Comparison of ENCODE assay signal across 26 mouse cellular contexts in the genomic region with DNA sequence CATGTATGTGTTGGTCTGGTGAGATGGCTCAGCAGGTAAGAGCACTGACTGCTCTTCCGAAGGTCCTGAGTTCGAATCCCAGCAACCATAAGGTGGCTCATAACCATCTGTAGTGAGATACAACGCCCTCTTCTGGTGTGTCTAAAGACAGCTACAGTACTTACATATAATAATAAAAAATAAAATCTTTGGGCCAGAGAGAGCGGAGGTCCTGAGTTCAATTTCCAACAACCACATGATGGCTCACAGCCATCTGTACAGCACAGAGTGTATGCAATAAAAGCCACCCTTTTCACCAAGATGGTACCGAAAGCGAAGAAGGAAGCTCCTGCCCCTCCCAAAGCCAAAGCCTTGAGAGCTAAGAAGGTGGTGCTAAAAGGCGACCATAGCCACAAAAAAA. TPM values are rescaled to one million over a fixed set of nuclear protein-coding genes. Genes with fewer than 3 reads are reported as not detected.
"Had no signal": no experiment of that assay in that cellular context is flagged by ENCODE, and none has a peak within 500 bp of the region (broad histone marks: within the 10 kb centered on the region; RNA-seq: fewer than 3 reads in every experiment).

Gm6096 (plus strand) TSS at position 301 of the 400 bp plus-strand sequence.

- H3K9me3 ChIP-seq: limb, embryonic 12.5 days; limb, embryonic 15.5 days; midbrain, embryonic 13.5 days had no signal

- H3K27me3 ChIP-seq: limb, embryonic 12.5 days; limb, embryonic 15.5 days; midbrain, embryonic 13.5 days had no signal

- H3K4me2 ChIP-seq: limb, embryonic 12.5 days; limb, embryonic 15.5 days; liver, embryonic 11.5 days; lung, embryonic 14.5 days; midbrain, embryonic 13.5 days had no signal

- H3K9ac ChIP-seq: limb, embryonic 12.5 days; limb, embryonic 15.5 days; liver, embryonic 14.5 days; liver, postnatal 0 days; lung, embryonic 14.5 days; midbrain, embryonic 13.5 days had no signal

- H3K4me3 ChIP-seq: limb, embryonic 12.5 days; limb, embryonic 15.5 days; midbrain, embryonic 13.5 days had no signal

- H3K27ac ChIP-seq: kidney, postnatal 0 days; limb, embryonic 12.5 days; limb, embryonic 15.5 days; liver, embryonic 14.5 days; macrophage had no signal

- H3K4me1 ChIP-seq: limb, embryonic 12.5 days; limb, embryonic 15.5 days; midbrain, embryonic 13.5 days had no signal

- DNase-seq: kidney, postnatal 25 days; left cerebral cortex, postnatal 4 days; liver, postnatal 0 days; lung, embryonic 14.5 days; thymus, adult 18-20 months; thymus, postnatal 36 days had no signal

- ATAC-seq: liver, postnatal 0 days; lung, postnatal 0 days; midbrain, embryonic 13.5 days had no signal

RNA-seq across cellular contexts. Expression of gene Gm6096, which starts in this region (rescaled TPM):
- total RNA-seq: layer of hippocampus, postnatal 14 days; left cerebral cortex, adult 8-10 months; left cerebral cortex, postnatal 14 days; left cerebral cortex, postnatal 4 days; megakaryocyte, adult 5-6 weeks; midbrain, postnatal 0 days had no signal
- polyA plus RNA-seq: large intestine, adult 2 months; limb, embryonic 15.5 days; liver, embryonic 11.5 days; liver, postnatal 0 days; lung, postnatal 0 days; macrophage; midbrain, postnatal 0 days; neural tube, embryonic 14.5 days; small intestine, adult 2 months; spleen, adult 2 months; stomach, embryonic 16.5 days; testis, adult 2 months; urinary bladder, adult 2 months had no signal
